Mouse (Mus musculus) thymus, adult 18-20 months (tissue): ENCODE data around the gene Gm10837.

Source experiments
- DNase-seq, 2 experiments: peaks; one replicate each; pipeline ENCODE4 v3.0.0; 2022; ENCODE audit warnings: mixed read lengths in 2 of 2

Gm10837 gene

DNA sequence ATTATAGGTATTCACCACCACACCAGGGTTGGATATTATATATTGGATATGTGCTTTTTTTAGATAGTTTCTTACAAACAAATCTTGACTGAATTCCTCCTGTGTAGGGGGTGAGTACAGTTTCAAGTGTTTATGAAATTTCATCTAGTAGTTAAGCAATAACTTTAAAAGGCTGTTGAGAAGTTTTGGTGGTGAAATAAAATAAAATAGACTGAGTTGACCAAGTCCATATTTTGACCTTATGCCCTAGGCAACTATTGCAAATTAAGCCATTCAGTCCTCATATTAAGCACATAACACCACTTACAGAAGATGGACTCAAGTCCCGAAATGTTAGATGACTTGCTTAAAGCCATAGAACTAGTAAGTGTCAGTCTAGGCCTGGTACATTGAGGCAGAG is 45.6 kb downstream of the Gm10837 start:
- no peak for DNase-seq
